Mouse (Mus musculus) layer of hippocampus, adult 18-20 months (tissue): ENCODE measurements around the gene Scrt2. TPM values are rescaled to one million over a fixed set of nuclear protein-coding genes. Genes with fewer than 3 reads are reported as not detected.
"Not testable (repeated sequence)": the region's sequence is repeated elsewhere in the genome, so short reads cannot be mapped to it uniquely, and the experiment has no call there.

Experiments used
- DNase-seq, 2 experiments: peaks; one replicate each; pipeline ENCODE4 v3.0.0; 2022; ENCODE audit warnings: low spot score in 2 of 2
- long read RNA-seq: library from polyadenylated mRNA; stranded (forward); transcript quantifications from one replicate; pipeline ENCODE4 v2.0.0, GENCODE M21; 2021
- total RNA-seq, 2 experiments: library from RNA; stranded (reverse); gene quantifications; 2 replicates each; pipeline ENCODE4 v1.2.3; 2021

Scrt2 gene
- 10 to 100 TPM; 23.6 to 24.2 TPM for total RNA-seq
- long read RNA-seq, transcript Scrt2-201 (2 exons, 3,395 nt), result major isoform, 13 of 24 reads
- long read RNA-seq, partial matches to known transcripts, result 11 of 24 reads
- long read RNA-seq, other reads (novel, unspliced or antisense), result 0 of 24 reads

DNA sequence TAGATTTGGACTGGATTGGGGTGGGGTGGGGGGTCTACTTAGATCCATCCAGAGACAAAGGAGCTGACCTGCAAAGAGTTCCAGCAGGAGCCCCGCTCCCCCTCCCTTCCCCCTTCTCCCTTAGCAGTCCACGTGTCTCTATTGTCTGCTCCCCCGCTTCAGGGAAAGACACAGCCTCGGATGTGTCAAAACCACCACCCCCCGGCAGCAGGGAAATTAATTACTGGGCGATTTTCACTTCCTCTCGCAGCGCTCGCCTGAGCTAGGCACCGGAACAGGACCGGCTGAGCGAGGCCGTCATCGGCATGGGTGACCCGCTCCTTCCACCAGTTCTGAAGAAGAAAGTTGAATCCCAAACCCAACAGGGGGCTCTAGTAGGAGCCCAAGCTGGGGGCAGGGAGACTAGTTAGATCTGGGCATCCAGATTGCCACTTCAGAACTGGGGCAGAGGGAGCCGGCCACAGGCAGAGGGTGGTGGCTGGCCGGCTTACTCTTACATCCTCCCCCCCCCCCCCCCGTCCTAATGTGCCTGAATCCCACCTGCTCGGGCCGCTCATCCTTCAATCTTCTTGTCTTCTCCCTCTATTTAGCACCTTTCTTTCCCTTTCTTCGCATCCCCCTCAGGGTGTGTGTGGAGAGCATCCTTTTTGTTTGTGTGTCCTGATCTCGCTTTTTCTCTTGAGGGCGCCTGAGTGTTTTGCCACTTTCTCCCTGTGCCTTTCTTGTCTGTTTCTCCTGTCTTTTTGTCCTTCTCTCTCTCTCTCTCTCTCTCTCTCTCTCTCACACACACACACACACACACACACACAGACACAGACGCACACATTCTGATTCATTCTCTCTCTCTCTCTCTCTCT is at the start of gene Scrt2:
TSS of gene Scrt2 (plus strand) at position 845 of the 857 bp plus-strand sequence.
- no peak for DNase-seq

DNA sequence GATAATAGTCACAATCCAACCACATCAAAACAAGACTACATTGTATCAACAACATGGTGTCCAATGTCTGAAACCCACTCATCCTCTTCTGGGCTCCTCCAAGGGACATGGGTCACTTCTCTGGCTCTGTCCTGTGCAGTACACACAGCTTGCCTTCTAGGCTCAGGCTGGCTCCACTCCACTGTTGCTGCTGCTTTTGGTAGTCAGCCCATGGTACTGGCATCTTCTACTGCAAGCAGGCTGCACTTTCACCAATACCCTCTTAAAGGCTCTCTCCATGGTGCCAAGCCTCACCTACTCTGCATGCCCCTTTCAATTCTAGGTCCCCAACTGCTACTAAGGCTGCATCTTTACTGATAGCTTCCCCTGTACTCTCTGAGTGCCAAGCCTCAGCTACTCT is 41.2 kb upstream of the Scrt2 start:
- no peak for DNase-seq

DNA sequence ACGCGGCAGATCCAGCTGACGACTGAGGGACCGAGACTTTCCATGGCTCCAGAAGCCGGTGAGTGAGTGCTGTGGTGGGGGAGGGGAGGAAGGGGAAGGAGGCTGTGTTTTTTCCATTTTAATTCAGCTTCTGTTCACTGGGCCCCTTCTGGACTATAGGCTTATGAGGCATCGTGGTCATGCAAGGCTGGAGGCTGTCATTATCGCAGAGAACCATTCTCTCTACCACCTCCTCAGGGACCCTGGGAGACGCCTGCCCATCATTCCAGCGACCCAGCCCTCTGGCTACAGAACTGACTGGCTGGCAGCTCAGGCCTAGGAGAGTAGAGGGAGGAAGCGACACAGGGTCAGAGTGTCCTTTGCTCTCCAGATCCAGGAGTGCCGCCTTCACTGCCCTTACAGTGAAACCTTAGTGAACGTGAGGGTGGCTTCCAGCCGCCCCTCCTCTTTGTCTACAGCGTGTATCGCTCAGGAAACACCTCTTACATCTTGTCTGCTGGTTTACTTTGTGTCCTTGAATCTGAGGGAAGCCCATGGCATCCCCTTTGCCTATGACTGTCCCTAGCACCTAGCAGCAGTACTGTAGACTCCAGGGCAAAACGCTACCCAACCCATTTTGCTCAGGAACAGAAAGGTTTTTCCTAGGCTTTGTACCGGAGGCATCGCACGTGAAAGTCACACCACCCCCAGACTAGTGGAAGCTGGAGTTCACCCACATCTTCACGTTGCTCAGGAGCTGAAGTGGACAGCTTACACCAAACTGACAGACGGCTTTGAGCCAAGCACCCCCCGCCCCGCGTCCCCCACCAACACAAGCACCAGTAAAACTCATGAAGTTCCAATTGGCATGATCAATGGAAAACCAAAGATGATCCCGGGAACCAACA is 34.0 kb upstream of the Scrt2 start:
- DNase-seq, result no peak

DNA sequence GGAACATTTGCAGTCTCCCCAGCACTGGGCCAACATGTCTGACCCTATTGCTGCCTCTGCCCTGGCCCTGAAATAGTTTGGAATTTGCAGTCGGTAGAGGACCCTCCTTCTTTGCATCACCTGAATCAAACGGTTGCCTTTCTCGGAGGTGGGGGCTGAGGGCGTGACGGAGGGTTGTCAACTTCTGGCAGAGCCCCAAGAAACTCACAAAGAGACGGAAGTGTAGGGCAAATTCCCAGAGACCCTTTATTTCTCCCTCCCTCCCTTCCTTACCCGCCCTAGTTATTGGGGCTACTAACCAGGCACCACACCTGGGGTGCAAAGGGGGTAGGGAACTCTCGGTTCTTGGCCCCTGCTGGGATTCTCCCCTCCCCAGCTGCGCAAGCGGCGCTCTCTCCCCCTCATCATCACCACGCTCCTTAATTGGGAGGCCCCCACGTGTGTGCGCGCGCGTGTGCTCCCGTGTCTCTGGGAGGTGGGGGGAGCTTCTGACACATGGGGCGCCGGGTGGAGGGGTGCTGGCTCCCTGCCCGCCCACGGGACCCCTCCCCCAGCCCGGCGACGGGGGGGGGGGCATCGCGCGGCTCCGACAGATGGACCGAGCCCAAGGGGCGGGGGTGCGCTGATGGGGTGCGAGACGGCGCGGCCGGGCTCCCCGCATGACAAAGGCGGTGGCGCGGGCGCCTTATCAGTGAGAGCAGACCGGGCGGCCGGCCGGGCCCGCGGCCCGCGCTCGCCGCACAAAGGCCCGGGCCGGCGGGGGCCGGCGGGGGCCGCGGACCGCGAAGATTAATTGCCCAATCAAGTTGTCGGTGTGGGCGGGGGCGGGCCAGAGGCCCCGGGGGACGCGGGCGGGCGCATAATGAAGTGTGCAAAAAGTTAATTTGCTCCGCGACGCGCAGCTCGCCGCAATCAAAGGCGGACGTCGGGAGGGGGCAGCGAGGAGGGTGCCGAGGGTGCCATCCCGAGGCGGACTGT is 33.0 kb upstream of the Scrt2 start:
- no peak for DNase-seq

DNA sequence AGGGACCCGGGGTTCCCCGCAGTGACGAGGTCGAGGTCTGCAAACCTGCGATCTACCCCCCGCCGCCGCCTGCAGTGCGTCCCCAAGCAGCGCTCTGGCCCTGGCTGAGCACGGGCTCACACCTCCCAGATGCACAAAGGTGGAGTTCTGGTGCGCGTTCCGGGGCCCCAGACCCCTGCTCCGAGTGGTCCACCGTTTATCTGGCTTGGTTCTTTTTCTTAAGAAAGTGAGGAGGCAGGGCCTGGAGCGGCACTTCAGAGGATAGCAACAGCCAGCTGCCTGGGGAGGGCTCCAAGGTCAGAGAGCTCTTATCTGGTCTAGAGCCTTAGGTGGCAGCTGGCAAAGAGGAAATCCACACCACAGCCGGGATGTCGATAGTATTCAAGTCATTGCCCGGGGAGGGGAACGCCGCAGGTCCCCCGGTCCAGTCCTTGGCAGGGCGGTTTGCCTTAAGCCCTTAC is 32.3 kb upstream of the Scrt2 start:
- DNase-seq, result no peak

DNA sequence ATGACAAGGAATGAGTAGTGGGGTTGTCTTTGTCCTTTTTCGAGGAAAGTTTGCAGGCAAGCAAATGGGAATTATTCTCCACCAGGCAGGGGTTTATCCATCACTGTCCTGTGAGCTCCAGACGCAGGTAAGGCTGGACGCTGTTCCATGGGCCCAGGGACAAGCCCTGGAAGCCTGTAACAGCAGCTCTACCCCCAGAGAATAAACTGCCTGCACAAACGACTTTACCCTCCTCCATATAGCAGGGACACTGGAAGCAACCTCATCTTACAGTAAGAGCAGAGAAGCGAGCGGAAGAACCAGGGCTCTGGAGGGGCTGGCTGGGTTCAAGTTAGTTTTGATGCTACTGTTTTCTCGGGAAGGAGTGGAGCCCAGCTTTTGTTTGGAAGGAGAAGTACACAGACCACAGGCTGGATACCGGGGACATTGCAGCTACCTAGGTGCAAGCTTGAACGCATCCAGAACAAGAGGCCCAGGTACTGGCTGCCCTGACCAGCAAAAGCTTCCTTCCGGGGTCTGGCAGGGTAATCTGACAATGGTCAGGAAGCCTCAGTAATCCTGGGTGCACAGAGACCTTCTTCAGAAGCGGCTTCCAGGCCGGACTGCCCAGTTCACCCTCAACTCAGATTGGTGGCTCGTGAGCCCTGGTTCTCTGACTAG is 31.6 kb upstream of the Scrt2 start:
- DNase-seq, result no peak

DNA sequence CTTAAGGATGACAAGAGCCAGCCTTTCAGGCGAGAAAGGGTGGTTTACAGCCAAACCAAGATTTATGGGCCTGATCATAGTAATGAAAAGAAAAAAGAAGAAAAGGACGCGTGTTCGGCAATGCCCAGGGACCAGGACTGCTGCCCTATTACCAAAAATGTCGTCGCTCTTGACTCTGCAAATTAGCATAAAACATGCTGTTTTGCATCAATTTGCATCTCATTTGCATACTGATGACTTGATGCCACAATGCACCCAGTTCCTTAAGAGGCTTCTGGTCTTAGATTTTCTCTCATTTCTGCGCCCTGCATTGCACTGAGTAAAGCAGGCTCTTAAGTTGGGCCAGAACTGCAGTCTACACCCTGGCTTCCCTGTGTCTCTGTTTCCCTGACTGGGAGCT is 31.0 kb upstream of the Scrt2 start:
- DNase-seq, result no peak

DNA sequence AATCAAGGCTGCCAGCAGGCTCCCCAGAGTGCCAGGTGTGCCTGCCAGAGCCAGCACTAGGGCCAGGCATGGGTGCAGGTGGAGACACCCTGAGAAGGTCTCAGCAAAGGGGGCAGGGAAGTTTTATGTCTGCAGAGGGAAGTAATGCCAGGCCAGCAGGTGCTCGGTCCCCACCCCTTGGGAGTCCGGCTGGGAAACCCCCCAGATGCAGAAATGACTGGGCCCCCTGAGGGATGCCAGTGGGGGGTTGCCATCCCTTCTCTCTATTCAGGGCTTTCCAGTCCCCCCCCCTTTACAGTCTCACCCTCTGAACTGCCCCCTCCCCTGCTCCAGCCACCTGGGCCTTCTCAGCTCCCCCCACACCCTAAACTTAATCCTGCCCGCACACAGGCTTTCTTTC is 29.3 kb upstream of the Scrt2 start:
- no peak for DNase-seq

DNA sequence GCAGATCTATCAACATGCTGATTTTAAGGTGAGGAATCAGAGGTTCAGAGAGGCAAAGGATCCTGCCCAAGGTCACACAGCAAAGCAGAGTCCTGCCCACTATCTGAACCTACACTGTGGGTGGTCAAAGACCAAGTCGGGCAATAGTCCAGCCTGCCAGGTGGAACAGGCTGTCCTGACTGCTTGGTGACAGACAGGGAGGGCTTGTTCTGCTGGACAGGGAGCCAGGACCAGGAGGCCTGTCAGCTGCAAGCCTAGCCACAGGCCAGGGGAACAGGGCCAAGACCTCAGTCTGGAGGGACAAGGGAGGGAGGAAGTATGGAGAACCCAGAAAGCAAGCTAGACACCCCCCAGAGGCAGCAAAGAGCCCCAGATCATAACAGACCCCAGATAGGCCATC is 25.9 kb upstream of the Scrt2 start:
- DNase-seq, result no peak

DNA sequence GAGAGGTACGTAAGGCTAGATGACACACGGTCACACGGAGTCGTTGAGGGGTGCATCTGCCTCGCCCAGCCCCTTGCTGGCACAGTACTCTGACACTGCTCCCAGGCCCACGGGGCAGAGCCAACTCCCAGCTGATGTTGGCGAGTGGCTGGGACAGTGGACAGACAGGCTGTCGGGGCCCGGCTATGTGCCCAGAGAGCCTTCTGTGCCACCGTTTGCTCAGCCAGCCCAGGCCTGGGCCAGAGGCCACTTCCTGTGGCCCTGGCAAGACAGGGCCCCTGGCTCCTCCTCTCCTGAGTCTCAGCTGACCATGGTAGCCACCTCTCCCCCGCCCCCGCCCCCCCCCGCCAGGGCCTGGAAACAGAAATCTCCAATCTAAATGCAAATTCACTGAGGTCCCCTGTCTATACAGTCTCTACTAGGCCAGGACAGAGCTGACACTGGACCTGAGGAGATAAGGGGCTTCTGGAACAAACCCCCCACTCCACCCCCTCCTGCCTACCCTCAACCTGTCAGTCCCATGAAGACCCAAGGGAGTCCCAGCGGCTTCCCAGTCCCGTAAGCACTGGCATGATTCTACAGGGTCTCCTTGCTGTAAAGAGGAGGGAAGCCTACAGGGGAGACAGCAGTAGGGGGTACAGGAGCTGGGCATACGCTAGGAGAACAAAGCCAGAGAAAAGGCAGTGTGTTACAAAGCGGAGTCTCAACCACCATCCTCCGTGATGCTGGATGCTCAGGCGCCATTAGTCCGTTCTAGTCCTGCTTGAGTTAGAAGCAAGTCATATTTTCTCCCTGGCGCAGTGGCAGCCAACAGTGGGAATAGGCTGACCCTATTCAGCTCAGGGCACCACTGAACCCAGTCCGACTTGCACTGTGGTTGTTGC is 24.7 kb upstream of the Scrt2 start:
- no peak for DNase-seq

DNA sequence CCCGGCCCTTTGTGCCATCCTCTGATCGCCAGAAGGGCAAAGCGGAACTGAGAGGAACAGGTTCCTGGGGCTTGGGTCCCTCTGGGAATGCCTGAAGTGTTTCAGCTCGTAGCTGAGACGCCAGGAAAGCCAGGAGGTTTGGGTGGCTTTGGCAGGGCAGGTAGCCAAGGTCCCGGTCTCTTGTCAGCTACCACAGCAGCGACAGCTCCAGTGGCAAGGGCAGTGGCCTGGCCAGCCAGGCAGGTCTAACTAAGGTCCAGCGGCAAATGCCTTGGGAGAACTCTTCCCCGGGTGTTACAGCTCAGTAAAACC is 24.1 kb upstream of the Scrt2 start:
- DNase-seq, result no peak

DNA sequence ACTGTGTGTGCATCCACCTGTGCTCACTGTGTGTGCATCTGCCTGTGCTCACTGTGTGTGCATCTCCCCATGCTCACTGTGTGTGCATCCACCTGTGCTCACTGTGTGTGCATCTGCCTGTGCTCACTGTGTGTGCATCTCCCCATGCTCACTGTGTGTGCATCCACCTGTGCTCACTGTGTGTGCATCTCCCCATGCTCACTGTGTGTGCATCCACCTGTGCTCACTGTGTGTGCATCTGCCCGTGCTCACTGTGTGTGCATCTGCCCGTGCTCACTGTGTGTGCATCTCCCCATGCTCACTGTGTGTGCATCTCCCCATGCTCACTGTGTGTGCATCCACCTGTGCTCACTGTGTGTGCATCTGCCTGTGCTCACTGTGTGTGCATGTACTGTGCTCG is 18.5 kb upstream of the Scrt2 start:
- not testable (repeated sequence) for DNase-seq

DNA sequence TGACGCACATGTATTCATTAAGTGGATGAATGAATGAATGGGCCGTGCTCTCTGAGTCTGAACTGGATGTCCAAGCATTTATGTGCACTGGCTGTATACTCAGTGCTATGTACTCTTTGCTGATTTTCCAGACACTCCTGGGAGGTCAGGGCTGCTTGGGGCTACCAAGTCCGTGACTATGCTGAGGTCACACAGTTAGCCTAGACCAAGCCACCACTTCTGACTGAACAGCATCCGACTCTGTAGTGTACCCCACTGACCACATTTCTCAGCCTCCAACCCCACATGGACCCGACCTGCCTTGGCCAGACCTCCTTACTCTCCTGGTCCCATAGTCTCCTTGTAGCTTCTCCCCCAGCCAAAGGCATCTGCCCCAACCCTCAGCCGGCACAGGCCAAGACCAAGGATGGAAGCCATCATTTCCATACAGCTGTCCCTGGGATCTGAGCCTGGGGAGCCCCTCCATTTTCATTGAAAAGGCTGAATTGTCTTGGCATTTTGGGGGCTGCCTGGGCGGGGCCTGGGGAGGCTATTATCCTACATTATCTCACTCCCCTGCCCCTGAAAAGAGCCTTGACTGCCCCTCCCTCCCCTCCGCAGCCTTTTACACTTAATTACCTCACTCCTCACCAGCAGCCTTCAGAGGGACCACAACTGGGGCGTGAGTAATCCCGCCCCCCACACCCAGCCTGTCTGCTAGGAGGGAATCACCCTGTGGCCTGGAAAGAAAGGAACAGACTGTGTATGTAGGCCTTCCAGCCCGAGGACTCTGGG is 12.5 kb upstream of the Scrt2 start:
- DNase-seq, result no peak

DNA sequence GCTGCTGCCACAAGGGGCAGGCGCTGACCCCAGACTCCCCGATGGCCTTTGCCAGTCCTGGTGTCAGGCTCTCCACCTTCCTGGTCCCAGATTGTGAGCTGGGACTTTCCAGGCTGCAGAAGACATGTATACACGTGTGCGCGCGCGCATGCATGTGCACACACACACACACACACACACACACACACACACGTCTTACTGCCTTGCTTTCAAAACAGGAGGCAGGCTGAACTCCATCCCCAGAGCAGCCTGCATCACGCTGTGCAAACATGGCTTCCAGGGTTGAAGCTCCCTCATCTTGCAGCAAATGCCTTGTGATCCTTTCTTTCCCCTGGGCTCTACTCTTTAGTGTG is 11.9 kb upstream of the Scrt2 start:
- DNase-seq, result no peak

DNA sequence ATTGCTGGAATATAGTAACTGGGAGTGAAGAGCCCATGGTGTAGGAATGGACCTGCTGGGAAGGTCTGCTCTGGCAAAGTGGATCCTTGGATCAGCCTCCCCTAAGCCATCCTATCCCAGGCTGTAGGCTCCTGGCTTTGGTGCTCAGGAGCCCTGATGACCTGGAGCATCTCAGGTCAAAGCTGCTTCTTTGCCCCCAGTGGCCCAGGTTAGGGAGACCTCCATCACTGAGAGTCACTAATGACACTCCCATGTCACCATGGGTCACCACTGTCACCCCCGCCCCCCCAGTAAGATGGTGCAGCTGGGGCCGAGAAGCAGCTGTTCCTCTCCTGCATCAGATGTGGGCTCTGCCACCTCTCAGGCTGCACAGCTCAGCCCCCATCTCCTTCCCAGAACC is 11.4 kb upstream of the Scrt2 start:
- DNase-seq, result no peak

DNA sequence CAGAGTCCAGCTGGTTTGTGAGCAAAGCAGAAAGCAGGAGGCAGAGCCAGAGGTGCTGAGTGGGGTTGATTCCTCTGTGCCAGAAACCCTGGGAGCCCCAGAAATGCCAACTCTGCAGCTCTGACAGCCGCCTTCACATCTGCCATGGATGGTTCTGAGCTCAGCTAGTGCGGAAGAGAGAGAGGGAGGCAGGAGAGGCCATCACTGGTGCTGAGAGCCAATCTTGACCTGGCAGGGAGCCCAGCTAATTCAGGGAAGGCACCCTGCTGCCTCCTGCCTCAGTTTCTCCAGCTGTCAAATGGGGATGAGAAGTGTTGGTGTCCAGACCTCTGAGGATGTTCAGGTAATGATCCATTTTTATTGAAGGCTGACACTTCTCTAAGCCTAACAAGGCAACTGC is 6.8 kb upstream of the Scrt2 start:
- no peak for DNase-seq

DNA sequence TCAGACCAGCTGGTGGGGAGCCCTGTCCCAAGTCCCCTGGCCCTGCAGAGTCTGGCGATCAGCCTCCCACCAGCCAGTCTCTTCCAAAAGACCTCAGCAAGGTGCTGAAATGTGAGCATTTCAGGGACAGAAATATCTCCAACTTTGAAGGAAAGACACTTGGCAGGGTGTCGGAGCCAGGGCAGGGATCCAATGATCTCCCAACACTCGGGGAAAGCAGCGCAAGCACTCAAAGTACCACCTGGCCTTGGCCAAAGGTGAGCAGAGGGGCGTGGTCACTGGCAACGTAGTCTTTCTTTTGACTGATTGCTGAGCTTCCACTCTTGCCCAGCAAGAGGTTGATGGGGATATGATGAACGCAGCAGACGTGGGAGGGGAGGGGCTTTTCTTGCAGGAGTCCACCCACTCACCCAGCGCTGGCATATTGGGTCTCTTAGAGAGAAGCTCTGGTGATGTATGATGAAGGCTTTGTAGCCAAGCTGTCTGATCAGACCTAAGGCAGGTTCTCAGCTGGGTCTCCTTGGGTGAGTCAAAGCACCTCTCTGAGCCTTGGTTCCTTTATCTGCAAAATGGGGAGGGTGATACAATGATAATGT is 5.9 kb upstream of the Scrt2 start:
- no peak for DNase-seq

DNA sequence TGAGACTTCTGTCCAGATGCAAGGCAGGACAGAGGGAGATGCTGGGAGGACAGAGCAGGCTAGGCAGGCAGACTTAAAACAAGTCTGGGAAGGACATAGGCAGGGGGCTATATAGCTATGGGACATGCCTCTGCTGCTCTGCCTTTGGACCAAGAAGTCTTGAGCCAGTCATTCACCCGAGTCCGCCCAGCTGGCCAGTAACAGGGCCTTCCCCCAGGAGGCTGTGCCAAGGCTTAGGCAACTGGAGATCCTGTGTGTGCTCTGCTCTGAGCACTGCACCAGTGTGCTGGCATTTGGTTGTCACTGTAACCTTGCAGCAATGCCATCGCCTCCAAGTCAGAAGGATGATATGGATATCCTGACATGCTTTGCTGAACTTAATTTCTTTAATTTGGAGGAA is 4.0 kb upstream of the Scrt2 start:
- no peak for DNase-seq
